Mouse (Mus musculus) layer of hippocampus, adult 2 months (tissue): Measurements from ENCODE around the gene St3gal5. TPM values are rescaled to one million over a fixed set of nuclear protein-coding genes. Genes with fewer than 3 reads are reported as not detected.

Experiments used
- DNase-seq, 2 experiments: peaks; one replicate each; pipeline ENCODE4 v3.0.0; 2022; ENCODE audit warnings: low spot score in 2 of 2
- H3K27ac ChIP-seq: fragments of 200-600 bp; 2 replicates; pipeline ENCODE4 v1.8.1; 2022
- H3K4me3 ChIP-seq: fragments of 200-600 bp; 2 replicates; pipeline ENCODE4 v1.8.1; 2022; ENCODE audit warnings: mild to moderate bottlenecking
- CTCF ChIP-seq: fragments of 200-600 bp; conservative IDR thresholded peaks from 2 replicates; pipeline ENCODE4 v1.8.1; 2022; ENCODE audit warnings: antibody characterized with exemption, mild to moderate bottlenecking, moderate library complexity
- total RNA-seq, 2 experiments: library from RNA; stranded (reverse); gene quantifications; 2 replicates each; pipeline ENCODE4 v1.2.3; 2021

The St3gal5 gene
- total RNA-seq, 2 experiments from 2014 or later: 99.3 TPM

GRCm38 (mm10) chr6:72124315-72125103 lies 27.1 kb downstream of the St3gal5 start:
- DNase-seq: no peak
- H3K27ac ChIP-seq: no peak overlapping the region
- no peak overlapping the region for H3K4me3 ChIP-seq
- no peak for TF ChIP-seq CTCF

- no peak overlapping the region for H3K4me3 ChIP-seq
- DNase-seq: no peak
- H3K27ac ChIP-seq: no peak overlapping the region
- no peak for TF ChIP-seq CTCF
Measured at GRCm38 (mm10) chr6:72126128-72126917, 28.9 kb downstream of the St3gal5 start.

- TF ChIP-seq CTCF: no peak
- no peak overlapping the region for H3K4me3 ChIP-seq
- H3K27ac ChIP-seq: no peak overlapping the region
- no peak for DNase-seq
Measured at GRCm38 (mm10) chr6:72130056-72130455, 32.7 kb downstream of the St3gal5 start.

- DNase-seq: no peak
- no peak overlapping the region for H3K27ac ChIP-seq
- TF ChIP-seq CTCF: no peak
- no peak overlapping the region for H3K4me3 ChIP-seq
Measured at GRCm38 (mm10) chr6:72132671-72133214, 35.4 kb downstream of the St3gal5 start.

GRCm38 (mm10) chr6:72134850-72135515 lies 37.6 kb downstream of the St3gal5 start:
- no peak overlapping the region for H3K27ac ChIP-seq
- no peak for TF ChIP-seq CTCF
- no peak overlapping the region for H3K4me3 ChIP-seq
- no peak for DNase-seq

GRCm38 (mm10) chr6:72136016-72136415 lies 38.6 kb downstream of the St3gal5 start:
- Histone ChIP-seq H3K4me3 (no peak overlapping the region), H3K27ac (no peak overlapping the region)
- TF ChIP-seq CTCF: no peak
- DNase-seq: no peak

- DNase-seq: no peak
- no peak for TF ChIP-seq CTCF
- no peak overlapping the region for H3K4me3 ChIP-seq
- H3K27ac ChIP-seq: no peak overlapping the region
Measured at GRCm38 (mm10) chr6:72136543-72136942, 39.2 kb downstream of the St3gal5 start.

- peak overlapping the region; percentile 23; the same call in 1 of the 2 replicates for H3K27ac ChIP-seq
- no peak for DNase-seq
- no peak overlapping the region for H3K4me3 ChIP-seq
- no peak for TF ChIP-seq CTCF
Measured at GRCm38 (mm10) chr6:72139508-72140193, 42.3 kb downstream of the St3gal5 start.

- Histone ChIP-seq H3K4me3 (no peak overlapping the region), H3K27ac (peak overlapping the region; percentile 23; the same call in 1 of the 2 replicates)
- no peak for DNase-seq
- no peak for TF ChIP-seq CTCF
Measured at GRCm38 (mm10) chr6:72140371-72140770, 43.0 kb downstream of the St3gal5 start.

- H3K27ac ChIP-seq: no peak overlapping the region
- DNase-seq: no peak
- no peak overlapping the region for H3K4me3 ChIP-seq
- no peak for TF ChIP-seq CTCF
Measured at GRCm38 (mm10) chr6:72141191-72141590, 43.8 kb downstream of the St3gal5 start.

- Histone ChIP-seq H3K27ac (no peak overlapping the region), H3K4me3 (no peak overlapping the region)
- no peak for TF ChIP-seq CTCF
- DNase-seq: no peak
Measured at GRCm38 (mm10) chr6:72142561-72142960, 45.2 kb downstream of the St3gal5 start.

- TF ChIP-seq CTCF: no peak
- Histone ChIP-seq H3K27ac (no peak overlapping the region), H3K4me3 (no peak overlapping the region)
- no peak for DNase-seq
Measured at GRCm38 (mm10) chr6:72144353-72144752, 47.0 kb downstream of the St3gal5 start.
